Comparison of ENCODE assay signal across 13 mouse cellular contexts in the genomic region with DNA sequence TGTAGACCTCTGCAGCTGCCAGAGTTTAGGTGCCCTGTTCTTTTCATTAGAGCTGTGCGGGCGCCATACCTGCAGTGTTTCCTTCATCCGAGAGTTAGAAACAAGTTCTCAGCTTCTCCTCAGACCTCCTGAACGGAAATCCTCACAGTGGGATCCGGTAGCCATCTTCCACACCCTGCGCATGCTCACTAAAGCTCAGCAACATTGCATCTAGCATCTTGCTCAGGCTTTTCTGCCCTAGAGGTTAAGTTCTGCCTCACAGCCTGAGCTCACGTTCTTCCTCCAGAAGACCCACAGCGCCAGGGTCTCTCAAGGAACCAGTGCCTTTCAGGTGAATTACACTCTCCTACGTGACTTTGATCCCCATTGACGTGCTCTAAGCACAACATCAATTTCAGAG.
"Had no signal": no experiment of that assay in that cellular context is flagged by ENCODE, and none has a peak within 500 bp of the region (broad histone marks: within the 10 kb centered on the region; RNA-seq: fewer than 3 reads in every experiment).

No protein-coding gene starts in this region.

- H3K27ac ChIP-seq: liver, embryonic 15.5 days; lung, embryonic 15.5 days; macrophage; midbrain, embryonic 13.5 days; midbrain, embryonic 15.5 days; neural tube, embryonic 12.5 days had no signal

- H3K4me3 ChIP-seq: liver, embryonic 15.5 days; lung, embryonic 15.5 days; megakaryocyte, embryonic 14.5 days; midbrain, embryonic 13.5 days; midbrain, embryonic 15.5 days; neural tube, embryonic 12.5 days had no signal

- DNase-seq: liver, postnatal 0 days; lung, adult 2 months; right cerebral cortex, postnatal 14 days; thymus, adult 18-20 months; thymus, postnatal 14 days; thymus, postnatal 36 days had no signal
